Mouse (Mus musculus): ENCODE measurements around the gene Adprhl2.

Adprhl2 gene

GRCm38 (mm10) chr4:126321111-126321853, at the start of gene Adprhl2:
Gene Adprhl2 (minus strand): TSS chr4:126321703.
- peak; percentile 89 to 98 for DNase-seq (ENCODE audit: low spot score in 2 of 2)

- DNase-seq (ENCODE audit: low spot score in 2 of 2) = no peak
Observed at GRCm38 (mm10) chr4:126360069-126360468, 38.6 kb upstream of the Adprhl2 start.

- no peak for DNase-seq (ENCODE audit: low spot score in 2 of 2)
Observed at GRCm38 (mm10) chr4:126343451-126343850, 21.9 kb upstream of the Adprhl2 start.

GRCm38 (mm10) chr4:126339461-126339860, 18.0 kb upstream of the Adprhl2 start:
- no peak for DNase-seq (ENCODE audit: low spot score in 2 of 2)

- DNase-seq (ENCODE audit: low spot score in 2 of 2) = no peak
Observed at GRCm38 (mm10) chr4:126332358-126332757, 10.9 kb upstream of the Adprhl2 start.

GRCm38 (mm10) chr4:126331751-126332150, 10.2 kb upstream of the Adprhl2 start:
- no peak for DNase-seq (ENCODE audit: low spot score in 2 of 2)

- DNase-seq (ENCODE audit: low spot score in 2 of 2) = no peak
Observed at GRCm38 (mm10) chr4:126330295-126330694, 8.8 kb upstream of the Adprhl2 start.

- DNase-seq (ENCODE audit: low spot score in 2 of 2) = no peak
Observed at GRCm38 (mm10) chr4:126326036-126326435, 4.5 kb upstream of the Adprhl2 start.

GRCm38 (mm10) chr4:126325281-126325861, 3.9 kb upstream of the Adprhl2 start, which contains the start of gene Tekt2:
Gene Tekt2 (minus strand): TSS chr4:126325688.
- no peak for DNase-seq (ENCODE audit: low spot score in 2 of 2)

GRCm38 (mm10) chr4:126324861-126325260, 3.4 kb upstream of the Adprhl2 start:
- DNase-seq (ENCODE audit: low spot score in 2 of 2) = no peak

- no peak for DNase-seq (ENCODE audit: low spot score in 2 of 2)
Observed at GRCm38 (mm10) chr4:126322646-126323045, 1.1 kb upstream of the Adprhl2 start.

- no peak for DNase-seq (ENCODE audit: low spot score in 2 of 2)
Observed at GRCm38 (mm10) chr4:126321854-126322511, 480 bp upstream of the Adprhl2 start.

GRCm38 (mm10) chr4:126319806-126320205, 1.7 kb downstream of the Adprhl2 start:
- DNase-seq (ENCODE audit: low spot score in 2 of 2) = no peak

GRCm38 (mm10) chr4:126316443-126317040, 5.0 kb downstream of the Adprhl2 start:
- DNase-seq (ENCODE audit: low spot score in 2 of 2) = no peak

- no peak for DNase-seq (ENCODE audit: low spot score in 2 of 2)
Observed at GRCm38 (mm10) chr4:126315931-126316330, 5.6 kb downstream of the Adprhl2 start.

GRCm38 (mm10) chr4:126314393-126314792, 7.1 kb downstream of the Adprhl2 start:
- no peak for DNase-seq (ENCODE audit: low spot score in 2 of 2)

- DNase-seq (ENCODE audit: low spot score in 2 of 2) = no peak
Observed at GRCm38 (mm10) chr4:126313202-126313601, 8.3 kb downstream of the Adprhl2 start.

- no peak for DNase-seq (ENCODE audit: low spot score in 2 of 2)
Observed at GRCm38 (mm10) chr4:126311566-126312200, 9.8 kb downstream of the Adprhl2 start.

GRCm38 (mm10) chr4:126310344-126310743, 11.2 kb downstream of the Adprhl2 start:
- DNase-seq (ENCODE audit: low spot score in 2 of 2) = no peak

GRCm38 (mm10) chr4:126309922-126310309, 11.6 kb downstream of the Adprhl2 start:
- DNase-seq (ENCODE audit: low spot score in 2 of 2) = peak; percentile 52 to 90

- no peak for DNase-seq (ENCODE audit: low spot score in 2 of 2)
Observed at GRCm38 (mm10) chr4:126309211-126309921, 12.1 kb downstream of the Adprhl2 start.

Data from left cerebral cortex, adult 9 months (tissue).